Mouse (Mus musculus): ENCODE data around the gene Nfatc3. TPM values are rescaled to one million over a fixed set of nuclear protein-coding genes. Genes with fewer than 3 reads are reported as not detected.

Gene Nfatc3
- polyA plus RNA-seq, 1 experiment from 2014 or later: 2.5 TPM

- ATAC-seq (ENCODE audit: low FRiP score, low TSS enrichment) (no peak), DNase-seq (ENCODE audit: low spot score) (no peak)
- H3K27me3 ChIP-seq (ENCODE audit: control insufficient read depth, insufficient read depth, low read length): no peaks in the 10 kb centered on the region
- TF ChIP-seq CTCF (IDR thresholded peaks at IDR 0.05; ENCODE audit: low read depth) (no peak), EP300 (optimal IDR thresholded peaks at IDR 0.05) (no peak)
- H3K4me2 ChIP-seq (replicated peaks; ENCODE audit: low read depth): no peak overlapping the region
- no peaks in the 10 kb centered on the region for H3K4me1 ChIP-seq (replicated peaks; ENCODE audit: control insufficient read depth, insufficient read depth)
- WGBS: 86% methylated on average over 4 of the region's 4 CpGs
- no peak overlapping the region for H3K27ac ChIP-seq (replicated peaks)
- H3K9ac ChIP-seq (ENCODE audit: low read length): no peak overlapping the region
- H3K36me3 ChIP-seq (ENCODE audit: control insufficient read depth, insufficient read depth, low read length): peaks cover 6% of the 10 kb centered on the region
- H3K4me3 ChIP-seq (ENCODE audit: low read depth, low read length): no peak overlapping the region
- no peaks in the 10 kb centered on the region for H3K9me3 ChIP-seq (ENCODE audit: control insufficient read depth, low read length)
Measured at GRCm38 (mm10) chr8:106102321-106102720, 43.7 kb downstream of the Nfatc3 start.

- no peaks in the 10 kb centered on the region for H3K9me3 ChIP-seq (ENCODE audit: control insufficient read depth, low read length)
- TF ChIP-seq CTCF (IDR thresholded peaks at IDR 0.05; ENCODE audit: low read depth): no peak
- TF ChIP-seq EP300 (optimal IDR thresholded peaks at IDR 0.05): no peak
- H3K9ac ChIP-seq (ENCODE audit: low read length): no peak overlapping the region
- no peak overlapping the region for H3K27ac ChIP-seq (replicated peaks)
- H3K27me3 ChIP-seq (ENCODE audit: control insufficient read depth, insufficient read depth, low read length): no peaks in the 10 kb centered on the region
- no peak for DNase-seq (ENCODE audit: low spot score)
- ATAC-seq (ENCODE audit: low FRiP score, low TSS enrichment): no peak
- peaks cover 14% of the 10 kb centered on the region for H3K36me3 ChIP-seq (ENCODE audit: control insufficient read depth, insufficient read depth, low read length)
- no peak overlapping the region for H3K4me3 ChIP-seq (ENCODE audit: low read depth, low read length)
- H3K4me2 ChIP-seq (replicated peaks; ENCODE audit: low read depth): no peak overlapping the region
- H3K4me1 ChIP-seq (replicated peaks; ENCODE audit: control insufficient read depth, insufficient read depth): no peaks in the 10 kb centered on the region
- 90% methylated on average over 2 of the region's 2 CpGs for WGBS
Measured at GRCm38 (mm10) chr8:106103888-106104287, 45.2 kb downstream of the Nfatc3 start.

- no peak for DNase-seq (ENCODE audit: low spot score)
- Histone ChIP-seq H3K9me3 (ENCODE audit: control insufficient read depth, low read length) (no peaks in the 10 kb centered on the region), H3K4me2 (replicated peaks; ENCODE audit: low read depth) (no peak overlapping the region), H3K4me1 (replicated peaks; ENCODE audit: control insufficient read depth, insufficient read depth) (no peaks in the 10 kb centered on the region), H3K36me3 (ENCODE audit: control insufficient read depth, insufficient read depth, low read length) (peaks cover 10% of the 10 kb centered on the region; the same call in 1 of the 2 replicates), H3K4me3 (ENCODE audit: low read depth, low read length) (no peak overlapping the region), H3K9ac (ENCODE audit: low read length) (no peak overlapping the region), H3K27me3 (ENCODE audit: control insufficient read depth, insufficient read depth, low read length) (no peaks in the 10 kb centered on the region), H3K27ac (replicated peaks) (no peak overlapping the region)
- WGBS: 71% methylated on average over 1 of the region's 1 CpGs
- TF ChIP-seq EP300 (optimal IDR thresholded peaks at IDR 0.05) (no peak), CTCF (IDR thresholded peaks at IDR 0.05; ENCODE audit: low read depth) (no peak)
- ATAC-seq (ENCODE audit: low FRiP score, low TSS enrichment): no peak
Measured at GRCm38 (mm10) chr8:106106193-106106592, 47.6 kb downstream of the Nfatc3 start.

GRCm38 (mm10) chr8:106108080-106108479 lies 49.4 kb downstream of the Nfatc3 start:
- Histone ChIP-seq H3K9ac (ENCODE audit: low read length) (no peak overlapping the region), H3K9me3 (ENCODE audit: control insufficient read depth, low read length) (no peaks in the 10 kb centered on the region), H3K4me1 (replicated peaks; ENCODE audit: control insufficient read depth, insufficient read depth) (no peaks in the 10 kb centered on the region), H3K4me2 (replicated peaks; ENCODE audit: low read depth) (no peak overlapping the region), H3K27ac (replicated peaks) (no peak overlapping the region), H3K4me3 (ENCODE audit: low read depth, low read length) (no peak overlapping the region), H3K27me3 (ENCODE audit: control insufficient read depth, insufficient read depth, low read length) (no peaks in the 10 kb centered on the region), H3K36me3 (ENCODE audit: control insufficient read depth, insufficient read depth, low read length) (peaks cover 10% of the 10 kb centered on the region; the same call in 1 of the 2 replicates)
- TF ChIP-seq CTCF (IDR thresholded peaks at IDR 0.05; ENCODE audit: low read depth) (no peak), EP300 (optimal IDR thresholded peaks at IDR 0.05) (no peak)
- DNase-seq (ENCODE audit: low spot score) (no peak), ATAC-seq (ENCODE audit: low FRiP score, low TSS enrichment) (no peak)
- WGBS: 90% methylated on average over 4 of the region's 4 CpGs

- Histone ChIP-seq H3K4me3 (ENCODE audit: low read depth, low read length) (no peak overlapping the region), H3K27me3 (ENCODE audit: control insufficient read depth, insufficient read depth, low read length) (no peaks in the 10 kb centered on the region), H3K4me1 (replicated peaks; ENCODE audit: control insufficient read depth, insufficient read depth) (no peaks in the 10 kb centered on the region), H3K9ac (ENCODE audit: low read length) (no peak overlapping the region), H3K27ac (replicated peaks) (no peak overlapping the region), H3K9me3 (ENCODE audit: control insufficient read depth, low read length) (no peaks in the 10 kb centered on the region), H3K36me3 (ENCODE audit: control insufficient read depth, insufficient read depth, low read length) (peaks cover 10% of the 10 kb centered on the region; the same call in 1 of the 2 replicates), H3K4me2 (replicated peaks; ENCODE audit: low read depth) (no peak overlapping the region)
- 92% methylated on average over 3 of the region's 3 CpGs for WGBS
- no peak for ATAC-seq (ENCODE audit: low FRiP score, low TSS enrichment)
- no peak for TF ChIP-seq CTCF (IDR thresholded peaks at IDR 0.05; ENCODE audit: low read depth)
- no peak for TF ChIP-seq EP300 (optimal IDR thresholded peaks at IDR 0.05)
- no peak for DNase-seq (ENCODE audit: low spot score)
Measured at GRCm38 (mm10) chr8:106108729-106109128, 50.1 kb downstream of the Nfatc3 start.

- ATAC-seq (ENCODE audit: low FRiP score, low TSS enrichment) (peak; percentile 74; the same call in 1 of the 2 replicates), DNase-seq (ENCODE audit: low spot score) (peak; percentile 17)
- H3K27me3 ChIP-seq (ENCODE audit: control insufficient read depth, insufficient read depth, low read length): no peaks in the 10 kb centered on the region
- no peaks in the 10 kb centered on the region for H3K4me1 ChIP-seq (replicated peaks; ENCODE audit: control insufficient read depth, insufficient read depth)
- 82% methylated on average over 2 of the region's 2 CpGs for WGBS
- peaks cover 10% of the 10 kb centered on the region; the same call in 1 of the 2 replicates for H3K36me3 ChIP-seq (ENCODE audit: control insufficient read depth, insufficient read depth, low read length)
- H3K9ac ChIP-seq (ENCODE audit: low read length): no peak overlapping the region
- H3K27ac ChIP-seq (replicated peaks): no peak overlapping the region
- no peaks in the 10 kb centered on the region for H3K9me3 ChIP-seq (ENCODE audit: control insufficient read depth, low read length)
- TF ChIP-seq EP300 (optimal IDR thresholded peaks at IDR 0.05) (no peak), CTCF (IDR thresholded peaks at IDR 0.05; ENCODE audit: low read depth) (no peak)
- H3K4me2 ChIP-seq (replicated peaks; ENCODE audit: low read depth): no peak overlapping the region
- H3K4me3 ChIP-seq (ENCODE audit: low read depth, low read length): no peak overlapping the region
Measured at GRCm38 (mm10) chr8:106112041-106112440, 53.4 kb downstream of the Nfatc3 start.

Measured in stomach, postnatal 0 days (tissue).